Mouse (Mus musculus): ENCODE data around the gene Exoc6b.

GRCm38 (mm10) chr6:84746847-84747395, 322.4 kb downstream of the Exoc6b start:
- TF ChIP-seq CTCF (IDR thresholded peaks at IDR 0.05; ENCODE audit: extremely low read depth, insufficient read depth, low read length) = no peak
- TF ChIP-seq POLR2A (IDR thresholded peaks at IDR 0.05; ENCODE audit: extremely low read depth, insufficient read depth, low read length) = no peak

Measured in cortical plate, adult 2 months (tissue).